Mouse (Mus musculus) heart, postnatal 0 days (tissue): ENCODE data around the gene Nudt8. TPM values are rescaled to one million over a fixed set of nuclear protein-coding genes. Genes with fewer than 3 reads are reported as not detected.

Experiments
- ATAC-seq: fragments of 200-750 bp; cut with Nextera tagmentation; 2 replicates; pipeline ENCODE4 v1.8.0; 2017; ENCODE audit warnings: low read depth, moderate number of reproducible peaks, moderate library complexity; ENCODE audit not compliant: insufficient read depth
- DNase-seq: peaks from one replicate; pipeline ENCODE4 v3.0.0-alpha.2; 2016; ENCODE audit warnings: low spot score
- H3K27ac ChIP-seq: fragments of 300-500 bp; sonication (generic); 2 replicates; pipeline ENCODE4 v1.5.1; 2014; ENCODE audit warnings: low read depth, mild to moderate bottlenecking
- H3K27me3 ChIP-seq: fragments of 300-500 bp; sonication (generic); 2 replicates; pipeline ENCODE4 v1.6.1; 2014; ENCODE audit warnings: low read length, mixed read lengths; ENCODE audit not compliant: control insufficient read depth, insufficient read depth
- H3K36me3 ChIP-seq: fragments of 300-500 bp; sonication (generic); replicated peaks from 2 replicates; pipeline ENCODE4 v1.6.1; 2014; ENCODE audit warnings: low read length, mixed read lengths; ENCODE audit not compliant: control insufficient read depth, insufficient read depth
- H3K4me1 ChIP-seq: fragments of 300-500 bp; sonication (generic); 2 replicates; pipeline ENCODE4 v1.6.1; 2014; ENCODE audit warnings: antibody characterized with exemption; ENCODE audit not compliant: control insufficient read depth, insufficient read depth
- H3K4me2 ChIP-seq: fragments of 300-500 bp; sonication (generic); 2 replicates; pipeline ENCODE4 v1.6.1; 2014; ENCODE audit warnings: low read depth, mild to moderate bottlenecking, low read length, moderate library complexity
- H3K4me3 ChIP-seq: fragments of 300-500 bp; sonication (generic); 2 replicates; pipeline ENCODE4 v1.5.1; 2014; ENCODE audit warnings: low read depth, low read length
- H3K9ac ChIP-seq: fragments of 300-500 bp; sonication (generic); replicated peaks from 2 replicates; pipeline ENCODE4 v1.6.1; 2014; ENCODE audit warnings: low read depth, low read length, mixed read lengths
- H3K9me3 ChIP-seq: fragments of 300-500 bp; sonication (generic); replicated peaks from 2 replicates; pipeline ENCODE4 v1.6.1; 2016; ENCODE audit warnings: low read length; ENCODE audit not compliant: control insufficient read depth
- CTCF ChIP-seq: IDR thresholded peaks from 2 replicates; pipeline ENCODE4 v1.5.1; 2016; ENCODE audit warnings: antibody characterized with exemption, control low read depth, low read depth
- EP300 ChIP-seq: IDR thresholded peaks from 2 replicates; pipeline ENCODE4 v1.6.1; 2016; ENCODE audit warnings: antibody characterized with exemption, low read depth
- WGBS: fragments of 180-500 bp; shearing (Covaris S2); extraction: QIAGEN DNeasy Blood & Tissue Kit; methylation state at CpG from one replicate; pipeline ENCODE4 v1.1.7; 2014; 5-methylcytosine and 5-hydroxymethylcytosine counted together
- polyA plus RNA-seq: library from polyadenylated mRNA; unstranded; fragments of >200 nt; fragmentation: Nextera tagmentation; extraction: Ambion mirVana; gene quantifications from 2 replicates; pipeline ENCODE4 v1.2.1, GENCODE M21; 2015
- total RNA-seq: library from RNA; depleted of rRNA; stranded (reverse); fragments of >200 nt; gene quantifications from 2 replicates; pipeline ENCODE4 v1.2.3, GENCODE M21; 2014; ENCODE audit warnings: low replicate concordance

Nudt8 gene
- total and polyA plus RNA-seq, 2 experiments from 2014 or later, result 131 to 175 TPM

DNA sequence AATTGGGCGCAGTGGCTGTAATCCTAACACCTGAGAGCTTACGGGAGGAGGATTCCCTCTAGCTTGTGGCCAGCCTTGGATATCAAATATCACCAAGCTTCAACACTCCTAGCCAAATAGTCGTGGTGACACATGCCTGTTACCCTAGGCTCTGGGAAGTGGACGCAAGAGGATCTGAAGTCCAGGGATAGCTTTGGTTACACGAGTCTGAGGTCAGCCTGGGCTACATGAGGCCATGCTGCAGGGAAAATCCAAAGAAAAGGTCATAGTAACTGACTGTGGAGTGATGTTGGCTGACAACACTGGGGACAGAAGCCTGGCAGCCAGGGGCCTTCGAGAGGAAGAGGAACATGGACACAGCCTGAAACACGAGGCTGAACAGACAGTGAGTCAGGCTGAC, 4.3 kb upstream of the Nudt8 start:
- H3K27me3 ChIP-seq, result no peaks in the 10 kb centered on the region
- TF ChIP-seq CTCF (no peak), EP300 (no peak)
- no peak overlapping the region for H3K4me3 ChIP-seq
- no peak overlapping the region for H3K9ac ChIP-seq
- H3K4me2 ChIP-seq, result no peak overlapping the region
- H3K27ac ChIP-seq, result no peak overlapping the region
- ATAC-seq (no peak), DNase-seq (no peak)
- 61% methylated on average over 7 of the region's 7 CpGs for WGBS
- peaks cover 7% of the 10 kb centered on the region; the same call in 1 of the 2 replicates for H3K4me1 ChIP-seq
- no peaks in the 10 kb centered on the region for H3K9me3 ChIP-seq
- no peaks in the 10 kb centered on the region for H3K36me3 ChIP-seq

DNA sequence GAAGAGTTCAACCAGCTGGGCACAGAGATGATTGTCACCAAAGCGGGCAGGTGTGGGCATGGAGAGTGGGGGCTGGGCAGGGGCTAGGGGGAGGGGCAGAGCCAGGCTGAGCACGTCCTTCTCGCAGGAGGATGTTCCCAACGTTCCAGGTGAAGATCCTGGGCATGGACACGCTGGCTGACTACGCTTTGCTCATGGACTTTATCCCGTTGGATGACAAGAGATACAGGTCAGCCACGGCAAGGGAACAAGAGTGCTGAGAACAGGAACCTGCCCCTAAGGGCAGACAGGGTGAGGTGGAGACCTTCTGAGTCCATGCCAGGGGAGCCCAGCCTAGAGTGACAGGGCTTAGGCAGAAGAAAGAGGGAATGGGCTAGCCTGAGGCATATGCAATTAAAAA, 3.6 kb upstream of the Nudt8 start:
- no peaks in the 10 kb centered on the region for H3K9me3 ChIP-seq
- 77% methylated on average over 8 of the region's 8 CpGs for WGBS
- H3K4me1 ChIP-seq, result peaks cover 14% of the 10 kb centered on the region; the same call in 1 of the 2 replicates
- H3K27me3 ChIP-seq, result no peaks in the 10 kb centered on the region
- H3K27ac ChIP-seq, result no peak overlapping the region
- no peak overlapping the region for H3K9ac ChIP-seq
- no peak overlapping the region for H3K4me3 ChIP-seq
- ATAC-seq (no peak), DNase-seq (no peak)
- H3K36me3 ChIP-seq, result no peaks in the 10 kb centered on the region
- H3K4me2 ChIP-seq, result no peak overlapping the region
- TF ChIP-seq EP300 (no peak), CTCF (no peak)

DNA sequence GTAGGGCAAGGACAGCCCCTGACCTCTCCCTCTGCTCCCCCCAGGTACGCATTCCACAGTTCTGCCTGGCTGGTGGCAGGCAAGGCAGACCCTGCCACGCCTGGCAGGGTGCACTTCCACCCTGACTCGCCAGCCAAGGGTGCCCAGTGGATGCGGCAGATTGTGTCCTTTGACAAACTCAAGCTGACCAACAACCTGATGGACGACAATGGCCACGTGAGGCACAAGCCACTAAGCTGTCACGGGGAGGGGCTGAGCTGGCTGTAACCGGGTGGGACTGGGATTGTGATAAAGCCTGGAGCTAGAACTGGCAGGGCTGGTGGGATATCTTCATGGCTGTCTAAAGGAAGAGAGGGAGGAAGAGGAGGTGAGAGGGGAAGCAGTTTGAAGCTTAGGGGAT, 3.1 kb upstream of the Nudt8 start:
- Histone ChIP-seq H3K27me3 (no peaks in the 10 kb centered on the region), H3K27ac (no peak overlapping the region), H3K4me3 (no peak overlapping the region), H3K9ac (no peak overlapping the region), H3K9me3 (no peaks in the 10 kb centered on the region), H3K4me2 (no peak overlapping the region), H3K36me3 (no peaks in the 10 kb centered on the region), H3K4me1 (peaks cover 18% of the 10 kb centered on the region; the same call in 1 of the 2 replicates)
- 47% methylated on average over 8 of the region's 8 CpGs for WGBS
- no peak for TF ChIP-seq EP300
- no peak for TF ChIP-seq CTCF
- DNase-seq (no peak), ATAC-seq (no peak)

DNA sequence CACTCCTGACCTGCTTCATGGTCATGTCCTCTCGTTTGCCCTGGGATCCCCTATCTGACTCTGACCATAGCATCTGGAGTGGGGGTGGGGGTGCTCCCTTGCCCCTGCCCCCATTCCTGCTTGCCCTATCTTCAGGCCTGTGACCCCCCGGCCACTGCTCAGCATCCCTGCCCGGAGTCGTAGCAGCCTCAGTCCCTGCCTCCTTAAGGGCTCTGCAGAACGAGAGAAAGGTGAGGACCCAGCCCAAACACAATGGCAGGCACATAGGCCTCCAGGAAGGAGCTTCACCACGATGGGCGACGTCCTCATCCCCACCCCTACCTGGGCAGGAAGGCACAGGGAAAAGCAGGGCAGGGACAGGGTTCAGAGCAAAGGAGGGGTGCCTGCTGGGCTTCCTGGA, 2.0 kb upstream of the Nudt8 start:
- H3K36me3 ChIP-seq, result no peaks in the 10 kb centered on the region
- H3K4me1 ChIP-seq, result peaks cover 21% of the 10 kb centered on the region
- DNase-seq (no peak), ATAC-seq (no peak)
- H3K9me3 ChIP-seq, result no peaks in the 10 kb centered on the region
- TF ChIP-seq EP300 (no peak), CTCF (no peak)
- H3K4me2 ChIP-seq, result no peak overlapping the region
- 69% methylated on average over 8 of the region's 8 CpGs for WGBS
- H3K9ac ChIP-seq, result no peak overlapping the region
- no peak overlapping the region for H3K27ac ChIP-seq
- H3K4me3 ChIP-seq, result no peak overlapping the region
- no peaks in the 10 kb centered on the region for H3K27me3 ChIP-seq

DNA sequence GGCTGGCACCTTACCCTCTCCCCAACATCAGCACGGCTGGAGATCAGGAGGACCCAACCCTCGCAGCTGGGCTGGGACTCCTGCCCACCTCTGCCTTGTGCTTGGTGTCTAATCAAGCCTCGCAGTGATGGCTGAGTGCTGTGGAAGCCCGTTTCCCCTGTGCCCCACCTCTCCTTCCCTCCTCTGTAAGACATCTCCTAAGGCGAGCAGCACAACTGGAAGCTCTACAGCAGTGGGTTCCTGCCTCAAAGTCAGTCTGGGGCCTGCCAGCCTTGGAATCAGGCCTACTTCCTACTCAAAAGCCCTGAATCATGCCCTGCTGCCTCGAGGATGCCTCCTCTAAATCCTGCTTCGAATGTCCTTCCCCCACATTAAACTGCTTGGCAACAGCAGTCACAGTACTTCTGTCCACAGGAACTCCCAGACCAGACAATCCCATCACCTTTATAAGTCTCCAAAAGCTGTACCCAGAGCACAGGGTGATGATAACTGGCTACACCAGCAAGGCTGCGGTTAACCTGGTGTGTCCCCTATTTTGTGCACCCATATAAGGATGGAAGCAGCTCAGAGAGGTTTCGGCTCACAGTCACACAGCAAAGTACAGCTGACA, 1.2 kb upstream of the Nudt8 start:
- Histone ChIP-seq H3K4me1 (peaks cover 28% of the 10 kb centered on the region), H3K27me3 (no peaks in the 10 kb centered on the region), H3K27ac (no peak overlapping the region), H3K4me2 (peak overlapping the region; percentile 74), H3K36me3 (no peaks in the 10 kb centered on the region), H3K9ac (no peak overlapping the region), H3K4me3 (no peak overlapping the region), H3K9me3 (no peaks in the 10 kb centered on the region)
- TF ChIP-seq EP300 (no peak), CTCF (no peak)
- no peak for ATAC-seq
- 81% methylated on average over 9 of the region's 9 CpGs for WGBS
- no peak for DNase-seq

DNA sequence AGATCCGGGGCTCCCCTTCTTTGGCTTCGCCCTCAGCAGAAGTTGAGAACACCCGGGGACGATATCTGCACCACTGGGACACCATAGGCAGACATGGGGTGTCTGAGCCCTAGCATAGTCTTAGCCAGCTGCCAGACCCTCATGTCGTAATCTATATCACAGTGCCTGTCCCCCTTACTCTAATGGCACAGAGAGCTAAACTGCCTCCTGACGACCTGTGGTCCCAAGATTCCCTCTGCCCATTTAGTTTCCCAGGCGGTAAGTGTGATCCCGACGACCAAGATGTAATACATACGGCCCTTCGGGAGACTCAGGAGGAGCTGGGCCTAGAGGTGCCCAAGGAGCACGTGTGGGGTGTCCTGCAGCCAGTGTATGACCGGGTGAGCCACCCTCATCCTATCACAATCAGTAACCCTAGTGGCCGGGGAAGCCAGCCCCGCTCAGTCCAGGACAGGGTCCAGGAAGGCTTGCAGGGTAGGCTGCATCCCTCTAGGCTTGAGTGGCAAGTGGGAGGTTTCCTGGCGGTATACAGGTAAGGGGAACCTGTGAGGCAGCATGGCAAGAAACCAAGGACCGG, 657 bp downstream of the Nudt8 start:
- peak overlapping the region; percentile 54 for H3K9ac ChIP-seq
- WGBS, result 18% methylated on average over 17 of the region's 17 CpGs
- TF ChIP-seq CTCF (no peak), EP300 (no peak)
- peak overlapping the region; percentile 74 for H3K4me2 ChIP-seq
- H3K27me3 ChIP-seq, result no peaks in the 10 kb centered on the region
- peaks cover 4% of the 10 kb centered on the region; the same call in 1 of the 2 replicates for H3K36me3 ChIP-seq
- H3K27ac ChIP-seq, result peak overlapping the region; percentile 95
- ATAC-seq, result no peak
- peaks cover 39% of the 10 kb centered on the region for H3K4me1 ChIP-seq
- peak overlapping the region; percentile 67 for H3K4me3 ChIP-seq
- no peaks in the 10 kb centered on the region for H3K9me3 ChIP-seq
- DNase-seq, result no peak
